Mouse (Mus musculus) heart, postnatal 25 days (tissue): ENCODE results near the gene Mob1a. TPM values are rescaled to one million over a fixed set of nuclear protein-coding genes. Genes with fewer than 3 reads are reported as not detected.
A peak's percentile ranks its signal among the peaks of the same experiment; 100 is the strongest.

ENCODE experiments used
- DNase-seq: peaks from one replicate; pipeline ENCODE4 v3.0.0; 2022; ENCODE audit warnings: low spot score
- intact Hi-C: fragments of 180-260 bp; cut with DNase I; formaldehyde crosslinking; loops from one replicate; pipeline ENCODE4 v1.15.1; 2025
- total RNA-seq, 2 experiments: library from RNA; stranded (reverse); gene quantifications; 2 replicates each; pipeline ENCODE4 v1.2.3; 2021

Mob1a gene
- 10 to 100 TPM; 24.9 to 25.0 TPM for total RNA-seq

- peak; percentile 90 for DNase-seq
- intact Hi-C loops = no loop called here
Measured at GRCm38 (mm10) chr6:83325525-83326393, at the start of gene Mob1a, which contains the start of gene Mthfd2. Mob1a (plus strand) TSS chr6:83326016. Mthfd2 (minus strand) TSS chr6:83325908.

DNA sequence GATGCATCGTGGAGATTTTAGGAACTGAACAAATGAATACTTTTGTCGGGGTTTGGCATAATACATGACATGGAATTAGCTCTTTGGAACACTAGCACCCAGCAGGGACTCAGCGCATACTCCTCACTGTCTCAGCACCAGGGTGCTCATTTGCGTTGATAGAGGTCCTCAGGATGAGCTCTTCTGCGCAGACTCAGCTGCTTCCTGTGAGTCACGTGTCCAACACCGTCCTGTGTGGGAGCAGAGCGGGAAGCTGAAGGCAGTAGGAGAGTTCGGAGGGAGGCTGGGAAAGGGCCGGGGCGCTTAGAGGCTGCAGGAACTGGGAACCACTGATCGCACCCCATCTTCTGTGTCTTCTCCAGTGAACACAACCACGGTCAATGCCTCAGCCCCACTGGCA is 48.7 kb upstream of the Mob1a start:
- no peak for DNase-seq
- intact Hi-C loops = loop anchor here (5.0 kb wide), 1 partner anchor 280 kb away; no protein-coding TSS in a partner anchor

- no peak for DNase-seq
- intact Hi-C loops = loop anchor here (2.0 to 5.0 kb wide), 2 partner anchors 64 to 282 kb away; no protein-coding TSS in a partner anchor
Measured at GRCm38 (mm10) chr6:83278881-83279280, 46.9 kb upstream of the Mob1a start.

GRCm38 (mm10) chr6:83280256-83280955 is 45.4 kb upstream of the Mob1a start:
- intact Hi-C loops = no loop called here
- DNase-seq = no peak

DNA sequence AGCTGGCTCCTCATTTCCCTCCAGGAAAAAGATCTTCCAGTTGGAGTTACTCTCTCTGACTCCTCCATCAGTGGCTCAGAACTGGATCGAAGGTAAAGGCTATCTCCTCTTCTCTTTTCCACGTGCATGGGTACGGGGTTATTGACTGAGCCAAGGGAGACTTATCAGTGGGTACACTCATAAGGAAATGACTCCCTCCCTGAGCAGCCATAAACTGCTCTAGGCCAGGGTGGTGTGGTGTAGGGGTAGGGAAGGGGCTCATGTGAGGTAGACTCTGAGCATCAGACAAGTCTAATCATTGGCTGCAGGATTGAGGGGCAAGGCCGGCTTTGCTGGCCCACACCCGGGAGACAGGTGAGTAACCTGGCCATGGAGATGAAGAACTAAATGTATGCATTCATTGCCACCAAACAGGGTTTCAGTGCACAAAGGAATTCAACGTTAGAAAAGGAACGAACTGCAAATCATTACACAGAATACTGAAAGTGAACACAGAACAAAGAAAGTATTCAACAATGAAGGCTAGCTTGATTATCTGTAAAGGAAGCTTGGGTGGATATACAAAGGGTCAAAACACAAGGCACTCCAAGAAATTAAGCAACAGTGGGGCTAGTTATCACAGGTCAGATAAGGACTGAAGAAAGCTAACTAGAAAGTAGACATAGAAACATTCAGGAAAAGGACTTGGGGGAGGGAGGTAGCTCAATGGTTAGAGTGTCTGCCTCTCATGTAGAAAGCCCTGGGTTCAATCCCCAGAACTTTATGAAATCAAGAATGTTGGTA is 25.2 kb upstream of the Mob1a start:
- intact Hi-C loops = no loop called here
- DNase-seq = no peak

GRCm38 (mm10) chr6:83301294-83301693 is 24.5 kb upstream of the Mob1a start:
- intact Hi-C loops = no loop called here
- no peak for DNase-seq

DNA sequence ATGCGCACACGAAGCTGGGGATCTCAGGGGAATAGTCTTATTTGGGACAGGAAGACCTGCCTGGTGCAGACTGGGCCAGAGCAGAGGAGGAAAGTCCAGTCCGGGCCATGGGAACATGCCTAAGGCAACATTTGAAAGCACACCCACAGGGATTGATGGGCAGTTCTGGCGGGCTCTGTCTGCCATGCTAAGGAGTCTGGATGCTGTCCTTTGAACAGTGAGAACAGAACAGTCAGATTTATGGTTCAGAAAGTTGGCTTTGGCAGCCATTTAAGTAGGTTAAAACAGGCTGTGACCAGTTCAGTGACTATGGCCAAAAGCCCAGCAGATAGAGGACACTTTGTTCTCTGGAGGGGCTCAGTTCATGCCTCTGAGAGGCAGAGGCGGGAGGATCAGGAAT is 23.6 kb upstream of the Mob1a start:
- DNase-seq = no peak
- intact Hi-C loops = no loop called here

- DNase-seq = no peak
- intact Hi-C loops = no loop called here
Measured at GRCm38 (mm10) chr6:83309017-83309416, 16.8 kb upstream of the Mob1a start.

GRCm38 (mm10) chr6:83311206-83311605 is 14.6 kb upstream of the Mob1a start:
- intact Hi-C loops = no loop called here
- DNase-seq = no peak

DNA sequence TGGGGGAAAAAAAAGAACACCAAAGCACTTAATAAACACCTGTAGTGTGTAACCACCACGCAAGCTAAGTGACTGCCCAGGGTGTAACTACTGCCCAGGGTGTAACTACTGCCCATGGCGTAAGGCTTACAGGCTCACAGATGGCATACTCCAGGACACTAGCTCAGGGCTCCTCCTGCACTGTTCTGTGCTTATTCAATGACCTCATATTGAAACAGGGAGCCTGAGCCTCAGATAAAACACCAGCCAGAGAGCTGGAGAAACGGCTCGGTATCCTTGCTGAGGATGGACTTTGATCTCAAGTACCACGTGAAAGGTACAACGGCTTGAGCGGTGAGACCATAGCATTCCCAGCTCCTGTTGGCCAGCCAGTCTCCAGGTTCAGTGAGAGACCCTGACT is 13.8 kb upstream of the Mob1a start:
- DNase-seq = no peak
- intact Hi-C loops = no loop called here

- intact Hi-C loops = no loop called here
- DNase-seq = no peak
Measured at GRCm38 (mm10) chr6:83312514-83312913, 13.3 kb upstream of the Mob1a start.

GRCm38 (mm10) chr6:83315293-83315692 is 10.5 kb upstream of the Mob1a start:
- intact Hi-C loops = no loop called here
- DNase-seq = no peak

- intact Hi-C loops = no loop called here
- no peak for DNase-seq
Measured at GRCm38 (mm10) chr6:83316022-83316421, 9.8 kb upstream of the Mob1a start.

DNA sequence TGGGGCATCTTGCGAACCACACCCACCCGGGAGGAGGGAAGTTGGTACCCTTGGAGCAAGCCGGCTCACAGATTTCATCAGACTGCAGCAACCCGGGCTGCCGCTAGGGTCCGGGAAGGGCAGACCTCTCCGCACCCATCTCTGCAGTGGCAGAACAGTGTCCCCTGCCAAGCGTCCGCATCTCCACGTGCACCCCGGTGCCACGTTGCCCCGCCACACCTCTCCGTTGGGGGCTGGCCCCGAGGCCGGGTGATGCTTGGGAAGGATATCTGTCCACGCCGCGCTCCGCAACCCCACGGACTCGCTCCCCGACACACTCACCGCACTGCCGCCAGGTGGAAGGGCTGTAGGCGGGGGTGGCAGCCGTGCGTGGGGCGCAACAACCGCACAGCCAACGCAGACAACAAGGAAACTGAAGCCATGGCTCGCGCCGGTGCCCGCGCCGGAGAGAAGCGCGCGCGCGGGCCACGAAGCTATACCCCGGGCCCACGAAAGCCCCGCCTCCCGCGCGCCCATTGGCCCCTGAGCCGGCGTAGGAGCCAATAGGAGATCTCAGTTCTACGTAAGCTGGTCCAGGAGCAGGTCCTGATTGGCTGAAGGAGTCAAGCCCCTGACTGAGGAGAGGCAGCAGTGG is 8.6 kb upstream of the Mob1a start:
- intact Hi-C loops = no loop called here
- DNase-seq = peak; percentile 88

DNA sequence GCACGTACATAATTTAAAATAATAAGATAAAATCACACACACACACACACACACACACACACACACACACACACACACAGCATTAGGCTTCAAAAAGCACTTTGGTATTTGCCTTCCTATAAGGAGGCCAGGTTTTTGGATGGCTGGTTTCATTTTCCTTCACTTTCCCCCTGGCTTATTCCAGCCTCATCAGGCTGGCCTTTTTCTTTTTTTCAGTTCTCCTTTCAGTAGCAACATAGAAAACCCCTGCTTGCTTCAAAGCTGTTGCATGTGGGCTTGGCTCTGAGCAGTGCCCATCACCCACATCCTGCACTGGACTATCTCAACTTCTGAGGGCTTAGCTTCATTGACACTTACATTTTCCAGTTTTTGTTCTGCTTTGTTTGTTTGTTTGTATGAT is 3.9 kb upstream of the Mob1a start:
- DNase-seq = no peak

GRCm38 (mm10) chr6:83322794-83323193 is 3.0 kb upstream of the Mob1a start:
- intact Hi-C loops = no loop called here
- no peak for DNase-seq

More for the DNA sequence above, 3.9 kb upstream of the Mob1a start:
- intact Hi-C loops = no loop called here

DNA sequence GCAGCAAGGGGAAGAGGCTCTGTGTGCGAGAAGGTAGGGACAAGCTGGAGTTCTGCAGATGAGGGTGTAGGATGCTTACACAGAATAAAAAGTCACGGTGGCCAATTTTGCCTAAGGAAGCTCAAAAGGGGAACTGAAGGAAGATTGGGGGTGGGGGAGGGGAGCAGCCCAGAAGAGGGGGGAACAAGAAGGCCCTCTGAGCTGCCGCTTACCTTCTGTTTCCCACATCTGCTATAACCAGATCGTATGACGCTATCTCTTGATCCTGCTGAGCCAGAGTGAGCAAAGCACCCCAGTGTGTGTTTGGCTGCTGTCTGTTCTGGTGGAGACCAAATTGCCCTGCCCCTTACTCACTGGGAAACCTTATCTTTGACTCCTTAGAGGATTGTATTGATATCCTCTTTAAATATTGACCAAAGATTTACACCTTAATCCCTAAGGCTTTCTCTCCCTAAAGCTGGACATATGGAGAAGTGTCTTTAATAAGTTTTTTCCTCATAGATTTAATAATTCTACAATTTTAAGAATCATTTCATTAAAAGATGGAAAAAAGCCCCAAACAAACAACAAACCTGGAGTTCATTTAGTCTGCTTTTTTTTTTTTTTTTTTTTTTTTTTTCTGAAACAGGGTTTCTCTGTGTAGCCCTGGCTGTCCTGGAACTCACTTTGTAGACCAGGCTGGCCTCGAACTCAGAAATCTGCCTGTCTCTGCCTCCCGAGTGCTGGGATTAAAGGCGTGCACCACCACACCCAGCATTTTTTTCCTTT is 2.0 kb upstream of the Mob1a start:
- intact Hi-C loops = no loop called here
- DNase-seq = no peak

- intact Hi-C loops = no loop called here
Measured at GRCm38 (mm10) chr6:83326394-83326736, 549 bp downstream of the Mob1a start.

GRCm38 (mm10) chr6:83326761-83327160 is 945 bp downstream of the Mob1a start:
- DNase-seq = no peak
- intact Hi-C loops = no loop called here

More at GRCm38 (mm10) chr6:83326394-83326736, 549 bp downstream of the Mob1a start:
- no peak for DNase-seq
